Mouse (Mus musculus): ENCODE data around the gene Smad6.

- TF ChIP-seq POLR2A (IDR thresholded peaks at IDR 0.05; ENCODE audit: control insufficient read depth, low read depth, low read length) (no peak), CTCF (IDR thresholded peaks at IDR 0.05; ENCODE audit: control insufficient read depth, insufficient read depth, insufficient replicate concordance, low read depth, low read length) (no peak)
These were observed 3.7 kb downstream of the Smad6 start for GRCm38 (mm10) chr9:64017861-64018793.

All from testis, adult 2 months (tissue).